Mouse (Mus musculus): ENCODE measurements at regions not wholly inside any gene's neighbourhood (a gene's known extent, or its start where the extent isn't known, plus 50 kb on each side); places are given as distances from the start of the nearest gene placed in this dataset.

GRCm38 (mm10) chr6:93422253-93422652, 479.0 kb upstream of the Adamts9 start:
- 31% methylated on average over 4 of the region's 4 CpGs for WGBS
- Histone ChIP-seq H3K36me3 (no peaks in the 10 kb centered on the region), H3K27me3 (no peaks in the 10 kb centered on the region), H3K4me2 (no peak overlapping the region), H3K9ac (no peak overlapping the region), H3K27ac (no peak overlapping the region), H3K9me3 (no peaks in the 10 kb centered on the region), H3K4me1 (no peaks in the 10 kb centered on the region), H3K4me3 (no peak overlapping the region)
- ATAC-seq (ENCODE audit: insufficient number of reproducible peaks, low FRiP score, low TSS enrichment, low read depth): no peak

GRCm38 (mm10) chr6:93417625-93418024, 474.3 kb upstream of the Adamts9 start:
- Histone ChIP-seq H3K27ac (no peak overlapping the region), H3K36me3 (no peaks in the 10 kb centered on the region), H3K9ac (no peak overlapping the region), H3K4me1 (0 out of 2 replicates have a peak, but pooled peaks cover 9% of the 10 kb centered on the region), H3K27me3 (no peaks in the 10 kb centered on the region; the same call in 1 of the 2 replicates), H3K4me2 (no peak overlapping the region), H3K4me3 (no peak overlapping the region), H3K9me3 (no peaks in the 10 kb centered on the region)
- WGBS: 29% methylated on average over 6 of the region's 6 CpGs
- no peak for ATAC-seq (ENCODE audit: insufficient number of reproducible peaks, low FRiP score, low TSS enrichment, low read depth)

DNA sequence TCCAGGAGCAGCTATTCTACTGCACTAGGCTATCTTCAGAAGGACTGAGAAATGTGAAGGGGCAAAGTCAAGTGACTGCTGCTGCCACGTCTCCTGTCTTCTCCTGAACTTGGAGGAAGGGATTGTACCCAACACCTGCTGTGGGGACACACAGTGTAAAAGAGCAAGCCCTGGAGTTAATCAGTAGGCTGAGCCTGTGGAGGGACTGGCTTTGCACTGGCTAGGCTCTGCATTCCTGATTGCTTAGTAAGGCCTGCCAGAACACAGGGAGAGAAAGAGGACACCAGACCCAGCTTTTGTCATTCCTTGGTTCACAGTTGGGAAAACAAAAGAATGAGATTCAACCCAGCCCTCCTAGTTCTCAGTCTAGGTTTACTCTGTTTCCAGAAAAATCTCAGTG, 472.7 kb upstream of the Adamts9 start:
- 21% methylated on average over 1 of the region's 1 CpGs for WGBS
- no peak overlapping the region for H3K27ac ChIP-seq

GRCm38 (mm10) chr6:93411077-93411452, 467.8 kb upstream of the Adamts9 start:
- H3K4me2 ChIP-seq: no peak overlapping the region
- no peak overlapping the region for H3K27ac ChIP-seq
- no peak overlapping the region for H3K4me3 ChIP-seq
- WGBS: 35% methylated on average over 3 of the region's 3 CpGs
- H3K9me3 ChIP-seq: no peaks in the 10 kb centered on the region
- H3K27me3 ChIP-seq: no peaks in the 10 kb centered on the region; the same call in 1 of the 2 replicates
- H3K36me3 ChIP-seq: no peaks in the 10 kb centered on the region
- ATAC-seq (ENCODE audit: insufficient number of reproducible peaks, low FRiP score, low TSS enrichment, low read depth): no peak
- no peak overlapping the region for H3K9ac ChIP-seq
- H3K4me1 ChIP-seq: 0 out of 2 replicates have a peak, but pooled peaks cover 5% of the 10 kb centered on the region

More for the DNA sequence above, 472.7 kb upstream of the Adamts9 start:
- H3K36me3 ChIP-seq: no peaks in the 10 kb centered on the region
- H3K9me3 ChIP-seq: no peaks in the 10 kb centered on the region
- no peaks in the 10 kb centered on the region; the same call in 1 of the 2 replicates for H3K27me3 ChIP-seq
- H3K4me2 ChIP-seq: no peak overlapping the region
- H3K9ac ChIP-seq: no peak overlapping the region
- H3K4me3 ChIP-seq: no peak overlapping the region
- 0 out of 2 replicates have a peak, but pooled peaks have one; percentile 40 for ATAC-seq (ENCODE audit: insufficient number of reproducible peaks, low FRiP score, low TSS enrichment, low read depth)
- 0 out of 2 replicates have a peak, but pooled peaks cover 9% of the 10 kb centered on the region for H3K4me1 ChIP-seq

DNA sequence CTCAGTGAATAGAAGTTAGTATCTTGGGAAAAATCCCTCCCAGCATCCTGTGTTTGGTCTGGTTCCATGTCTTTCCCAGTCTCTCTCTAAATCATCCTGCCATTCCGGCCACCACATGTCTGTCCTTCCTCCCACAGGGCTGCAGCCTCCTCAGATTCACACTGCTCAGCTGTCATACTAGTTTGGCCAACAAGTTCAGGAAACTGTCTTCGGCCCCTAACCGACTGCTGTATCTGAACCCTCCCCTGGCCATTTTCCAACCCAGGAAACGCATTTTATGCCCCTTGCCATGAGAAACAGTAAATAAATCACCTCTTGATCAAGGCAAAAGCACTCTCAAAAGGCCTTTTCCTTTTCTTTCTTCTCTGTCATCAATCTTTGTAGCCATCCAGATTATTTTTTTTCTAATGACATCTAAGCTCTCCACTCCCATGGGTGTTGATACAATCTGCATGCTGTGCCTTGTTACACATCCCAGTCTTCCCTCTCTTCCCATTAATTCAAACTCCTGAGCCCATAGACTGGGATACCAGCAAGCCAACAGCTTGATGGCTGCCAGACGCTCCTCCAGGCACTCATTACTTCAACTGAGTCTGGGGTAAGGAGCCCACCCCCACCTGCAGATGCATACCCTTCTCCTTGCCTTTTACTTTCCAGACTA, 467.3 kb upstream of the Adamts9 start:
- 0 out of 2 replicates have a peak, but pooled peaks cover under 1% of the 10 kb centered on the region for H3K4me1 ChIP-seq
- H3K27me3 ChIP-seq: no peaks in the 10 kb centered on the region
- H3K4me3 ChIP-seq: no peak overlapping the region
- no peak overlapping the region for H3K27ac ChIP-seq
- H3K4me2 ChIP-seq: no peak overlapping the region
- H3K36me3 ChIP-seq: no peaks in the 10 kb centered on the region
- no peaks in the 10 kb centered on the region for H3K9me3 ChIP-seq
- 25% methylated on average over 5 of the region's 5 CpGs for WGBS
- ATAC-seq (ENCODE audit: insufficient number of reproducible peaks, low FRiP score, low TSS enrichment, low read depth): no peak
- no peak overlapping the region for H3K9ac ChIP-seq

DNA sequence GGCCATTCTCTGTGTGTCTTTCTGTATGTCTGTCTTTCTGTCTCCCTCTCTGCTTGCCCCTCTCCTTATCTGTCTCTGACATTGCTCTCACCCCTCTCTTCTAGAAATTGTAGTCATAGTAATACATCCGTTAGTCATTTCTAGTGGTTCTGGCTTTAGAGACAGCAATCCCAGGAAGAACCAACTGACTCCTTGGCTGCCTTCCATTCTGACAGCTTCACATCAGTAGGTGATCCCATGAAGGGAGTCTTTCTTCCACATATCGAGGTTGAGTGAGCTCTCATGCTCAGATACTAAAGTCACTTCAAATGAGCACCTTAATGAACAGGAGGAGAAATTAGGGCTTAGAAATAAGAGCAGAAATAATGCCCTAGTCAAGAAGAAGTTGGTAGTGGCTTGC, 455.3 kb upstream of the Adamts9 start:
- ATAC-seq (ENCODE audit: insufficient number of reproducible peaks, low FRiP score, low TSS enrichment, low read depth): no peak
- WGBS: 68% methylated on average over 2 of the region's 2 CpGs
- H3K4me3 ChIP-seq: no peak overlapping the region
- peaks cover 4% of the 10 kb centered on the region; the same call in 1 of the 2 replicates for H3K4me1 ChIP-seq
- no peaks in the 10 kb centered on the region for H3K27me3 ChIP-seq
- no peaks in the 10 kb centered on the region for H3K9me3 ChIP-seq
- H3K4me2 ChIP-seq: no peak overlapping the region
- H3K36me3 ChIP-seq: no peaks in the 10 kb centered on the region
- H3K9ac ChIP-seq: no peak overlapping the region
- no peak overlapping the region for H3K27ac ChIP-seq

DNA sequence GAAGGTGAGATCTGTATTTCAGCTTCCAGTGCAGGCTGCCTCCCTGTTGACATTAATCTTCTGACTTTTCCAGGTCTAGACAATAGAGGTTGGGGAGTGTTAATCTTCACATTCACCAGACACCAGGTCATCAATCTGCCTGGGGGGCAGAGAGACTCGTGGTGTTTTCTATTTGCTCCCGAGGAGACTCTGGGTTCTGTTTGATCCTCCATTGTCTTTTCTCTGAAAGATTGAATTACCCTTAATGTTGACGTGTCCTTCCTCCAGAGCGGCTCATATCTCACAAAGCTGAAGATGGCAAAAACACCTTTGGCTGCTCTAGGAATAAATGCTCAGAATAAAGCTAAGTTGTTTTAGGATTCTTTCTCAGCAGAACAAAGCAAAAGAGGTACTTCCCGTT, 453.8 kb upstream of the Adamts9 start:
- Histone ChIP-seq H3K9ac (no peak overlapping the region), H3K36me3 (no peaks in the 10 kb centered on the region), H3K9me3 (no peaks in the 10 kb centered on the region), H3K4me1 (peaks cover 4% of the 10 kb centered on the region; the same call in 1 of the 2 replicates), H3K27ac (no peak overlapping the region), H3K4me3 (no peak overlapping the region), H3K4me2 (no peak overlapping the region), H3K27me3 (no peaks in the 10 kb centered on the region)
- ATAC-seq (ENCODE audit: insufficient number of reproducible peaks, low FRiP score, low TSS enrichment, low read depth): no peak
- WGBS: 34% methylated on average over 5 of the region's 5 CpGs

GRCm38 (mm10) chr6:93395952-93396351, 452.7 kb upstream of the Adamts9 start:
- ATAC-seq (ENCODE audit: insufficient number of reproducible peaks, low FRiP score, low TSS enrichment, low read depth): no peak
- no peaks in the 10 kb centered on the region for H3K9me3 ChIP-seq
- H3K27ac ChIP-seq: no peak overlapping the region
- 36% methylated on average over 7 of the region's 7 CpGs for WGBS
- peaks cover 4% of the 10 kb centered on the region; the same call in 1 of the 2 replicates for H3K4me1 ChIP-seq
- H3K9ac ChIP-seq: no peak overlapping the region
- no peaks in the 10 kb centered on the region for H3K36me3 ChIP-seq
- H3K27me3 ChIP-seq: no peaks in the 10 kb centered on the region
- no peak overlapping the region for H3K4me3 ChIP-seq
- H3K4me2 ChIP-seq: no peak overlapping the region

DNA sequence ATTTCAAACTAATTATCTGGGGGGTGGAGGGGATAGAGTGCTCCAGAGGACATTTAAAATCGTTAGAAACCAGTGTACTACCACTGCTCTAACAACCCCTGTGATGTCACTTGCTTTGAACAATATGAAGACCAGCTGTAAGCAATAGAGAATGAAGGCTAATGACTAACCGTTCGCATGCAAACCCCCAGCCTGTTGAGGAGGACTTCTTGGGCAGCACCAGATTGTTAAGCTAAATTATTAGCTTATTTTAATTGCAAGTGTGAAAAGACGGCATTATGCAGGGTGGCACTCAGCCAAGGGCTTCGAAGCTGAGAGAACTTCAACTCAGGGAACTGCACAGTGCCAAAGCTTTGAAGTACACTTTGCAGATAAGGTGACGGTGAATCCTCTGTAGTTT, 452.0 kb upstream of the Adamts9 start:
- Histone ChIP-seq H3K27ac (no peak overlapping the region), H3K27me3 (no peaks in the 10 kb centered on the region), H3K4me3 (no peak overlapping the region), H3K36me3 (no peaks in the 10 kb centered on the region), H3K4me2 (no peak overlapping the region), H3K9ac (no peak overlapping the region), H3K9me3 (no peaks in the 10 kb centered on the region), H3K4me1 (peaks cover 4% of the 10 kb centered on the region; the same call in 1 of the 2 replicates)
- no peak for ATAC-seq (ENCODE audit: insufficient number of reproducible peaks, low FRiP score, low TSS enrichment, low read depth)
- 22% methylated on average over 6 of the region's 6 CpGs for WGBS

- H3K4me1 ChIP-seq: peaks cover 4% of the 10 kb centered on the region; the same call in 1 of the 2 replicates
- H3K9ac ChIP-seq: no peak overlapping the region
- no peak overlapping the region for H3K27ac ChIP-seq
- no peaks in the 10 kb centered on the region for H3K27me3 ChIP-seq
- no peaks in the 10 kb centered on the region for H3K36me3 ChIP-seq
- H3K9me3 ChIP-seq: no peaks in the 10 kb centered on the region
- H3K4me3 ChIP-seq: no peak overlapping the region
- H3K4me2 ChIP-seq: no peak overlapping the region
- 77% methylated on average over 5 of the region's 5 CpGs for WGBS
- ATAC-seq (ENCODE audit: insufficient number of reproducible peaks, low FRiP score, low TSS enrichment, low read depth): no peak
Observed at GRCm38 (mm10) chr6:93393551-93393950, 450.3 kb upstream of the Adamts9 start.

DNA sequence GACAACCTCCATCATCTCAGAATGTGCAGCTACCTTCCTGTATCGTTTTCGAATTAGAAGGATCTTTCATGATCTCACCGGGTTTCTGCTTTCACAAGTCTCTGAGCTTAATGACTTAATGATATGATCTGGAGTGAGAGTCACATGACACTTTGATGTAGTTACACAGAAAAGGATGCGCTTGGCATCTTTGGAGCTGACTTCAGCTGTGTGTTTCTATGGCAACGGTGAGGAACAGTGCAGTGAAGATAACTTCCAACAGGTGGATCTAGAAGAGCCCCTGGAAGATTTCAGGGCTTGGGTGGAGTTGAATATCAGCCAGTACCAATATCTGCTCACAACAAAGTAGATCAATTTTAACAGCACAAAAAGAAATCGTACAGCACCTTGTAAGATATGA, 449.1 kb upstream of the Adamts9 start:
- WGBS: 82% methylated on average over 6 of the region's 6 CpGs
- H3K4me2 ChIP-seq: no peak overlapping the region
- peaks cover 4% of the 10 kb centered on the region; the same call in 1 of the 2 replicates for H3K4me1 ChIP-seq
- H3K9me3 ChIP-seq: no peaks in the 10 kb centered on the region
- no peak overlapping the region for H3K27ac ChIP-seq
- H3K27me3 ChIP-seq: no peaks in the 10 kb centered on the region
- no peaks in the 10 kb centered on the region for H3K36me3 ChIP-seq
- no peak for ATAC-seq (ENCODE audit: insufficient number of reproducible peaks, low FRiP score, low TSS enrichment, low read depth)
- no peak overlapping the region for H3K9ac ChIP-seq
- H3K4me3 ChIP-seq: no peak overlapping the region

- H3K9ac ChIP-seq: no peak overlapping the region
- H3K9me3 ChIP-seq: no peaks in the 10 kb centered on the region
- WGBS: 39% methylated on average over 5 of the region's 5 CpGs
- no peak overlapping the region for H3K27ac ChIP-seq
- no peaks in the 10 kb centered on the region for H3K27me3 ChIP-seq
- H3K4me3 ChIP-seq: no peak overlapping the region
- H3K4me2 ChIP-seq: no peak overlapping the region
- peaks cover 4% of the 10 kb centered on the region; the same call in 1 of the 2 replicates for H3K4me1 ChIP-seq
- ATAC-seq (ENCODE audit: insufficient number of reproducible peaks, low FRiP score, low TSS enrichment, low read depth): no peak
- no peaks in the 10 kb centered on the region for H3K36me3 ChIP-seq
Observed at GRCm38 (mm10) chr6:93391166-93391565, 447.9 kb upstream of the Adamts9 start.

All from limb, embryonic 15.5 days (tissue).